Mouse (Mus musculus) hindbrain, embryonic 13.5 days (tissue): ENCODE measurements around the gene Anapc7. TPM values are rescaled to one million over a fixed set of nuclear protein-coding genes. Genes with fewer than 3 reads are reported as not detected.
A peak's percentile ranks its signal among the peaks of the same experiment; 100 is the strongest.

Experiments used
- ATAC-seq: fragments of 200-750 bp; cut with Nextera tagmentation; 2 replicates; pipeline ENCODE4 v1.8.0; 2017; ENCODE audit warnings: moderate TSS enrichment; ENCODE audit not compliant: low FRiP score
- H3K27ac ChIP-seq: fragments of 300-500 bp; sonication (generic); 2 replicates; pipeline ENCODE4 v1.5.1; 2015; ENCODE audit warnings: inconsistent platforms, mild to moderate bottlenecking, moderate library complexity
- H3K27me3 ChIP-seq: fragments of 300-500 bp; sonication (generic); 2 replicates; pipeline ENCODE4 v1.6.1; 2015; ENCODE audit warnings: mild to moderate bottlenecking, inconsistent platforms
- H3K36me3 ChIP-seq: fragments of 300-500 bp; sonication (generic); 2 replicates; pipeline ENCODE4 v1.6.1; 2015; ENCODE audit warnings: mild to moderate bottlenecking, inconsistent platforms
- H3K4me1 ChIP-seq: fragments of 300-500 bp; sonication (generic); replicated peaks from 2 replicates; pipeline ENCODE4 v1.6.1; 2015; ENCODE audit warnings: inconsistent platforms
- H3K4me2 ChIP-seq: fragments of 300-500 bp; sonication (generic); 2 replicates; pipeline ENCODE4 v1.6.1; 2015; ENCODE audit warnings: inconsistent platforms, mild to moderate bottlenecking, moderate library complexity
- H3K4me3 ChIP-seq: fragments of 300-500 bp; sonication (generic); 2 replicates; pipeline ENCODE4 v1.5.1; 2015; ENCODE audit warnings: mild to moderate bottlenecking, inconsistent platforms
- H3K9ac ChIP-seq: fragments of 300-500 bp; sonication (generic); 2 replicates; pipeline ENCODE4 v1.6.1; 2015; ENCODE audit warnings: mild to moderate bottlenecking, inconsistent platforms
- H3K9me3 ChIP-seq: fragments of 300-500 bp; sonication (generic); 2 replicates; pipeline ENCODE4 v1.6.1; 2016; ENCODE audit warnings: inconsistent platforms
- WGBS: fragments of 180-500 bp; shearing (Covaris S2); methylation state at CpG from one replicate; pipeline ENCODE4 v1.1.7; 2015; 5-methylcytosine and 5-hydroxymethylcytosine counted together
- polyA plus RNA-seq: library from polyadenylated mRNA; unstranded; fragments of >200 nt; fragmentation: Nextera tagmentation; extraction: Ambion mirVana; gene quantifications from 2 replicates; pipeline ENCODE4 v1.2.1, GENCODE M21; 2015

The Anapc7 gene
- polyA plus RNA-seq, 1 experiment from 2014 or later: 46.7 TPM

DNA sequence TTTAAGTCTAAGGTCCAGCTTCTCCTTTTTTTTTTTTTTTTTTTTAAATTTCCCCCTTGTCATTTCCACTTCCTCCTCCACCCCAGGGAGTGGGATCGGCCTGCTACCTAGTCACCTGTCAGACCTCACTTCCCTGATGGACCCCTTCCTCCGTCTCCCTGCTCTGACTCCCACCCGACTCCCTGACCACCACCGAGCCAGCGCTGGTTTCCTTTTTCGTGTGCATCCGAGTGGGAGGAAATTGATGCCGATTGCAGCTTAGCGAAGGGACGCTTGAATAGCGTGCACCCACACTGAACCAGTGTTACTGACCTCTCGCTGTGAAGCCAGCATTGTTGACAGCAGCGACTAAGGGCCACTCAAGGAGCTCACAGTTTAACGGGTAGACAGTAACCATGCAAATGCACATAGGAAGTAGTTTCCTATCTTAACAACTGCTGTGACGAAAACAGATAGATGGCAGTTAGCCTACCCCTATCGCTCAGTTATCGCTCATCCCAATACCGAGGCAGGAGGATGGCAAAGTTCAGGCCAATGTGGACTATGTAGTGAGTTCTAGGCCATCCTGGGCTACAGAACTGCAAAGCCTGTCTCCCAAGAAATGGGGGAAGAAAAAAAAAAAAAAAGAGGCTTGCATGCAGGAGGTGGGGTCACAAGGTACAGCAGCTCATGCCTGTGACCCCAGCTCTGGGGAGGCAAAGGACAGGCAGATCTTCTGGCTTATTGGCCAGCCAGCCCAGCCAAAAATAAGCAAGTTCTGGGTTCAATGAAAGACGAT, 29.1 kb upstream of the Anapc7 start:
- peak overlapping the region; percentile 91 for H3K9ac ChIP-seq
- H3K27ac ChIP-seq: peak overlapping the region; percentile 72
- peak overlapping the region; percentile 85 for H3K4me3 ChIP-seq
- H3K4me2 ChIP-seq: peak overlapping the region; percentile 83
- no peaks in the 10 kb centered on the region for H3K27me3 ChIP-seq
- H3K36me3 ChIP-seq: peaks cover 12% of the 10 kb centered on the region
- 17% methylated on average over 19 of the region's 19 CpGs for WGBS
- no peaks in the 10 kb centered on the region for H3K9me3 ChIP-seq
- ATAC-seq: peak; percentile 58; the same call in 1 of the 2 replicates
- H3K4me1 ChIP-seq: peaks cover 14% of the 10 kb centered on the region

DNA sequence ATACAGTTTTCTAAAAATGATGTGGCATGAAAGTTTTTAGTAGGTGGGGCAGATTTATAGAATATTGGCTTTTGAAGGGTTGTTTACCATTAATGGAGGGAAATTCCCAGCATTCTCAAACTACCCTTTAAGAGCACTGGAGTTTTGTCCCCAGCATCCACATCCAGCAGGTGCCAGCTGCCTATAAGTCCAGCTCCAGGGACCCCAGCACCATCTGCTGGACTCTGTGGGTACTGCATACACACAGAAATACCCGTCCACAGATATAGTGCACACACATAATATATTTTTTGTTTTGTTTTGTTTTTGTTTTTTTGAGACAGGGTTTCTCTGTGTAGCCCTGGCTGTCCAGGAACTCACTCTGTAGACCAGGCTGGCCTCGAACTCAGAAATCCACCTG, 27.6 kb upstream of the Anapc7 start:
- no peak for ATAC-seq
- Histone ChIP-seq H3K9me3 (no peaks in the 10 kb centered on the region), H3K4me2 (no peak overlapping the region), H3K9ac (no peak overlapping the region), H3K4me1 (peaks cover 14% of the 10 kb centered on the region), H3K27ac (no peak overlapping the region), H3K36me3 (peaks cover 20% of the 10 kb centered on the region), H3K4me3 (0 out of 2 replicates have a peak overlapping the region, but pooled peaks have one; percentile 0), H3K27me3 (no peaks in the 10 kb centered on the region)
- WGBS: 47% methylated on average over 2 of the region's 2 CpGs

DNA sequence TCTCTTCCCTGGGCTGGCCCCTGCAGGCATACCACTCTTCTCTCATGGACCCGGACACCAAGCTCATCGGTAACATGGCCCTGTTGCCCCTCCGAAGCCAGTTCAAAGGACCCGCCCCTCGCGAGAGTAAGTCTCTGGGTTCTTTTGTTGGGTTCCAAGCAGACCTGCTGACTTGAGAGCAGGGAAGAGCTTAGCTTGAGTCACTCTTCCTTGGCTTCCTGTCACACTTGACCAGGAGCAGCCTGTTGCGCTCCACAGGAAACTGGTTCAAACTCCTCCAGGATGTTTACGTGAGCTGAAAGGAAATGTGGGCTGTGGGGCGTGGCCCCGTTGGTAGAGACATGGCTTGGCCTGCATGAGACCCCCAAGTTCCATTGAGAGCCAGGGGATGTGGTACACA, 24.7 kb upstream of the Anapc7 start:
- no peaks in the 10 kb centered on the region for H3K27me3 ChIP-seq
- ATAC-seq: no peak
- peak overlapping the region; percentile 12; the same call in 1 of the 2 replicates for H3K27ac ChIP-seq
- peaks cover 40% of the 10 kb centered on the region for H3K36me3 ChIP-seq
- peaks cover 20% of the 10 kb centered on the region for H3K4me1 ChIP-seq
- no peaks in the 10 kb centered on the region for H3K9me3 ChIP-seq
- no peak overlapping the region for H3K4me3 ChIP-seq
- 92% methylated on average over 10 of the region's 10 CpGs for WGBS
- no peak overlapping the region for H3K4me2 ChIP-seq
- no peak overlapping the region for H3K9ac ChIP-seq

DNA sequence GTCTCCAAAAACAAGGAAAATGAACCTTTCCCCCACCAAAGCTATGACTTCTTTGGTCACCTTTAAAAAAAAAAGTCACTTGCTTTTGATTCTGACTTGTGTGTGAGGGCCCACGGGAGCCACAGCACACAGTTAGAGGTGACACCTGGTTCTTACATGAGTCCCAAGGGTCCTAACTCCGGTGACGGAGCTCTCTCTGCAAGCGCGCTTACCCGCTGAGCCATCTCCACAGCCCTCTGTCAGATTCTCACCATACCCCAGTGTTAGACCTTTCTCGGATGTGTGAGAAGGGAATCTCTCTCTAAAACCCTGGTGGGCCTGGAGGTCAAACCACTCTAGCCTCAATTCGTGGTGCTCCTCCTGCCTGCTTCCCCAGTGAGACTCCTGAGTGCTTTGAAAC, 24.0 kb upstream of the Anapc7 start:
- Histone ChIP-seq H3K4me1 (peaks cover 16% of the 10 kb centered on the region), H3K4me3 (no peak overlapping the region), H3K9ac (no peak overlapping the region), H3K9me3 (no peaks in the 10 kb centered on the region), H3K36me3 (peaks cover 47% of the 10 kb centered on the region), H3K4me2 (no peak overlapping the region), H3K27ac (no peak overlapping the region), H3K27me3 (no peaks in the 10 kb centered on the region)
- WGBS: 92% methylated on average over 8 of the region's 8 CpGs
- ATAC-seq: no peak

DNA sequence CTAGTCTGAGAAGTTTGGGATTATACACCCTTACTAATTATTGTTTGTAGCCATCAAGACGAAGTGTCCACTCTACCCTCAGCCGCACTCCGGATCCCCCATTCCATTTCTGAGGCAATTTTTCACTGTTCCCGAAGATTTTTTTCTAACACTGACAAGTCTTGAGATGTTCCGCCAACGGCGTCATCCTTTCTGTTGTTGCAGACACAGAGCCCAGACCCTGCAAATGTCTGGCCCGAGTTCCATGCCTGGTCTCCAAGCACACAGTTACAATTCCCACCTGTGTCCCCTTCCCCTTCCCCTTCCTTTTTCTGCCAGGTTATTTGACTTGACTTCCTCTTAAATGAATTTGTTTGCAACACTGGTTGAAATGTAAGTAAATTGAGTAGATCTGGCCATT, 21.6 kb upstream of the Anapc7 start:
- 92% methylated on average over 8 of the region's 8 CpGs for WGBS
- H3K27ac ChIP-seq: no peak overlapping the region
- H3K9me3 ChIP-seq: no peaks in the 10 kb centered on the region
- no peak overlapping the region for H3K4me3 ChIP-seq
- ATAC-seq: no peak
- H3K36me3 ChIP-seq: peaks cover 71% of the 10 kb centered on the region
- H3K9ac ChIP-seq: no peak overlapping the region
- H3K4me2 ChIP-seq: no peak overlapping the region
- H3K4me1 ChIP-seq: 0 out of 2 replicates have a peak, but pooled peaks cover 6% of the 10 kb centered on the region
- no peaks in the 10 kb centered on the region for H3K27me3 ChIP-seq

DNA sequence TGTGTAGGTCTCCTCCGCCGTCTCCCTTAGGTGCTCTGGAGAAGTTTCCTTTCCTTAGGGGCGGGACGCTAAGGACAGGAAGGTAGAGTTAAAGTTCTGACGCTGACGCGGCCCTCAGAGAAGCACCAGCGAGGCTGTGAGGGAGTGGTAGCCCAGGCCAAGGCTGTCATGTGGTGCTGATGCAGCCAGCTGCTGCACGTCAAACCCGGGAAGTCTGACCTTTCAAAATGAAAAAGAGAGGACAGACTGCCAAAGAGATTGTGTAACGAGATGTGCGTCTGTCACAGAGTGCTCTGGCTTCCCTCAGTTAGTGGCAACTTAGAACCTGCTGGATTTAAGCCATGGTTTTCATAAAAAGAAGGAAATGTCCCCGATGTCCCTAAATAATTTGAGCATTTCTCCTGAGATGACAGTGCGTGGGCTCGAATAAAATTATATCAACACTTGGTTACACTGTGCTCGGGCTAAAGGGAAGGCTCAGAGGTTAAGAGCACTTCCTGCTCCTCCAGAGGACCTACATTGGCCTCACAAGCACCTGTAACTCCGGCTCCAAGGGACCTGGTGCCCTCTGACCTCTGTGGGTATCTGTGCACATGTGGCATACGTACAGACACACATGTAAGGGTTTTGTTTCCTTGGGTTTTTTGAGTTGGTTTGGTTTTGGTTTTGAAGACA, 20.7 kb upstream of the Anapc7 start:
- Histone ChIP-seq H3K9ac (no peak overlapping the region), H3K4me3 (no peak overlapping the region), H3K36me3 (peaks cover 80% of the 10 kb centered on the region), H3K27ac (no peak overlapping the region), H3K4me2 (no peak overlapping the region), H3K9me3 (no peaks in the 10 kb centered on the region), H3K27me3 (no peaks in the 10 kb centered on the region), H3K4me1 (0 out of 2 replicates have a peak, but pooled peaks cover 6% of the 10 kb centered on the region)
- ATAC-seq: no peak
- WGBS: 86% methylated on average over 18 of the region's 18 CpGs

DNA sequence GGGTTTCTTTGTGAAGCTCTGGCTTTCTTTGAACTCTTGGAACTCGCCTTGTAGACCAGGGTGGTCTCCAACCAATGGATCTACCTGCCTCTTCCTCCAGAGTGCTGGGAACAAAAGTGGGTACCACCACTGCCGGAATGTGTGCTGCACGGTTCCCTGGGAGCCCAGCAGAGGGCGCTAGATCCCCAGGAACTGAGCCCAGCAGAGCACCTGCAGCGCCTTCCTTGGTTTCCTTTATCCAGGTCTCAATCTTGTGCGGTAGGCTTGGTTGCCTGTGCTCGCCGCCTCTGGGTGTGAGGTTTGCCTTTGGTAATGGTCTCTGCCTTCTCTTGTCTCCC, 20.2 kb upstream of the Anapc7 start:
- 20% methylated on average over 8 of the region's 8 CpGs for WGBS
- no peak overlapping the region for H3K4me3 ChIP-seq
- 0 out of 2 replicates have a peak, but pooled peaks cover 6% of the 10 kb centered on the region for H3K4me1 ChIP-seq
- H3K27me3 ChIP-seq: no peaks in the 10 kb centered on the region
- peaks cover 85% of the 10 kb centered on the region for H3K36me3 ChIP-seq
- no peak overlapping the region for H3K27ac ChIP-seq
- ATAC-seq: no peak
- H3K9ac ChIP-seq: no peak overlapping the region
- H3K9me3 ChIP-seq: no peaks in the 10 kb centered on the region
- no peak overlapping the region for H3K4me2 ChIP-seq

DNA sequence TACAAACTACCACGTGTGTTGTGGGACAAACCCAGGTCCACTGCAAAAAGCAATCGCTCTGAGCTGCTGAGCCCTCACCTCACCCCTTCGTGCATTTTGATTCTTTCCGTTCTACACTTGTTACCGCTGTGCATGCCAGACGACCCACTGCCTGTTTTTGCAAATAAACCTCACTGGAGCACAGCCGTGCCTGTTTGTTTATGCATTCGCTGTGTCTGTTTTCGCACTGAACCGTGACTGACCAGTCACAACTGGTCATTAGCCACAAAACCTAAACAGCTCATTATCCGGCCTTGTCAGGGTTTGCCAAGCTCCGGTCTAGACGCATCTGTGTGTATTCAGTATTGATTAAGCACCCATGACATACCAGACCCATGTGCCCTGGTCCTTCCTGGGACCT, 19.3 kb upstream of the Anapc7 start:
- Histone ChIP-seq H3K27ac (no peak overlapping the region), H3K36me3 (peaks cover 85% of the 10 kb centered on the region)

DNA sequence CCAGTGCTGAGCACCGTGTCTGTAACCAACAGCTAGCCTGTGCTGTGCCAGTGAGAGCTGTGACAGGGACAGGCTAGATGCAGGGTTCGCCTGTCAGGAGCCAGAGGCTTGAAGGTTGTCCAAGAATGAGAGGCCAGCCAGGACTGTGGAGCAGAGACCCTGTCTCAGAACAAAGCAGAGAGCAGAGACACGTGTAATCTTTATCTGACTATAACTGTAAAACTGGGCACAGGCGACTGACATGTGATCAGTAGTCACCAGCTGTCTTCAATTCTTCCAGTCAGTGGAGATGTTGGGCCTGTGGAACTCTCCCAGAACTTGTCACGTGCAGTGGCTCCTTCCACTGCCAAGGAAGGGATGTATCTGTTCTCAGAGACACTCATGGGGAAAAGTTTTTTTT, 18.7 kb upstream of the Anapc7 start:
- H3K4me1 ChIP-seq: 0 out of 2 replicates have a peak, but pooled peaks cover 6% of the 10 kb centered on the region
- WGBS: 88% methylated on average over 5 of the region's 5 CpGs
- H3K9me3 ChIP-seq: no peaks in the 10 kb centered on the region
- no peak overlapping the region for H3K4me3 ChIP-seq
- no peak overlapping the region for H3K4me2 ChIP-seq
- peak overlapping the region; percentile 23; the same call in 1 of the 2 replicates for H3K27ac ChIP-seq
- peaks cover 85% of the 10 kb centered on the region for H3K36me3 ChIP-seq
- no peaks in the 10 kb centered on the region for H3K27me3 ChIP-seq
- no peak for ATAC-seq
- H3K9ac ChIP-seq: peak overlapping the region; percentile 35; the same call in 1 of the 2 replicates

More for the DNA sequence above, 19.3 kb upstream of the Anapc7 start:
- H3K4me3 ChIP-seq: no peak overlapping the region
- 80% methylated on average over 13 of the region's 13 CpGs for WGBS
- H3K27me3 ChIP-seq: no peaks in the 10 kb centered on the region
- H3K9me3 ChIP-seq: no peaks in the 10 kb centered on the region
- 0 out of 2 replicates have a peak, but pooled peaks cover 6% of the 10 kb centered on the region for H3K4me1 ChIP-seq
- no peak for ATAC-seq
- H3K4me2 ChIP-seq: no peak overlapping the region
- peak overlapping the region; percentile 35; the same call in 1 of the 2 replicates for H3K9ac ChIP-seq

DNA sequence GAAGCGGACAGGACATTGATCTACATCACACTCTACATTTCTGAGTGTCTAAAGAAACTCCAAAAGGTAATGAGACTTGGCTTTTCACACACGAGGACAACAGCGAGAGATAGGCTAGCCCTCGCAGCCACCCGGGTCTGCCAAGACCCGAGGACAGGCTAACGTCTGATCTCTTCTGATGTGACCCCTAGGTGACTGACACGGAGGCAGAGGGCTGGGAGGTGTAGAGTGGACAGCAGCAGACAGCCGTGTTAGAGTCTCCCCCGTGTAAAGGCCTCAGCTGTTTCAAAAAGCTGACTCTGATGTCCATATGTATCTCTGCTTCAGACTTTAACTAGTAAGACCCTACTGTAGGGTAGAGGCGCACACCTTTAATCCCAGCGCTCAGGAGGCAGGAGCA, 18.1 kb upstream of the Anapc7 start:
- ATAC-seq: no peak
- Histone ChIP-seq H3K36me3 (peaks cover 80% of the 10 kb centered on the region), H3K4me2 (no peak overlapping the region), H3K9me3 (no peaks in the 10 kb centered on the region), H3K4me1 (0 out of 2 replicates have a peak, but pooled peaks cover 6% of the 10 kb centered on the region), H3K4me3 (no peak overlapping the region), H3K9ac (no peak overlapping the region), H3K27me3 (no peaks in the 10 kb centered on the region), H3K27ac (no peak overlapping the region)
- 93% methylated on average over 12 of the region's 12 CpGs for WGBS

DNA sequence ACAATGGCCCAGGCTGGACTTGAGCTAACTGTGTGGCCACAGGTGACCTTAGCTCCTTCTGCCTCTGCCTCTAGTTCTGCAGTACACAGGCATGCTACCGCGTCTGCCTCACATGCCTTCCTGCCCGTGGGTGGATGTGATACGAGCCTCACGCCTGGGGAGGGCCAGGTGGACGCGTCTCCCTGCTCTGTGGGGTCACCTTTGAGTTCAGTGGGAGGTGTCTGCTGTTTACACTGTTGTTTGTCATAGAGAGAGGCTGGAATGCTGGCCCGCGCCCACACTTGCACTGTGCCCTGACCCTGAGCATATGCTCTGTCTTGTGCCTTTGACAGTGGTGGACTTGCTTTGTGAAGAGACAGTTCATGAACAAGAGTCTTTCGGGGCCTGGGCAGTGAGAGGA, 16.0 kb upstream of the Anapc7 start:
- Histone ChIP-seq H3K4me2 (no peak overlapping the region), H3K4me3 (no peak overlapping the region), H3K4me1 (0 out of 2 replicates have a peak, but pooled peaks cover 6% of the 10 kb centered on the region), H3K27me3 (no peaks in the 10 kb centered on the region), H3K9ac (no peak overlapping the region), H3K27ac (no peak overlapping the region), H3K9me3 (no peaks in the 10 kb centered on the region), H3K36me3 (peaks cover 73% of the 10 kb centered on the region)
- no peak for ATAC-seq
- WGBS: 93% methylated on average over 10 of the region's 10 CpGs

DNA sequence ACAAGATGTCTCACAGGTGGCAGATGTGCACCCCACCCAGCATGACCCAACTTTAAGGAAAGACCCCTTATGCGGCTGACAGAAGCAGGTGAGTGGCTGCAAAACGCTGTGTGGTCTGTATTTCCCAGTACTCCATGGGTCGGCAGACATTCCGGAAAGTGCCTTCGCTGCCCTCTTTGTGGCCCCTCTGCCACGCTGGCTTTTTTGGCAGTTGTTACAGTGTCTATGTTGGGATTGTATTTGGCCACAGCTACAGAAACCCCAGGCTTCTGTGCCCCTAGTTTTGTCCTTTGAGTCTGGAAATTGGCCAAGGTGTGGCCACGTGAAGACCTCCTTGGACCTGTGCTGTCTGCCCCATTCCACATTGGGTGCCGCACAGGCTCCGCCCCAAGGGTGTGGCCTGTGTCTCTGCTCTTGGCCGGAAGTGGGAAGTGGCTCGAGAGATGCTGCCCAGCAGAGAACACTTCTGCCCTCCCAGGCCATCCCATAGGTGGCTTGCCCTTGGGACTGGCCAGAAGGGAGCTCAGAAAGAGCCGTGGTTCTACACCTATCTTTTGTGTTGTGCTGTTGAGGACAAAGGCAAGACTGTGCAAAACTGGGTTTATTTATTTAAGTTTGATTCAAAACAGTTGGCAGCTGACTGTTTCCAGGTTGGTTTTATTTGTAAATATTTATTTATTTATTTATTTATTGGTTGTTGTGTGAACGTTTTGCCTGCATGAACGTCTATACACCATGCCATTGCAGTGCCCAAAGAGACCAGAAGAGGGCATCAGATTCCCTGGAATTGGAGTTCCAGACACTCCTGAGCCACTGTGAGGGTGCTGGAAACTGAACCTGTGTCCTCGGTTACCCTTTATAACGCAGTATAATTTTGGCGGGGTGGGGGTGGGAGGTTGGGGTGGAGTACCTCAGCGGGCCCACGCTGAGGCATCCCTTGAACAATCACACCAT, 11.5 kb upstream of the Anapc7 start:
- no peaks in the 10 kb centered on the region for H3K4me1 ChIP-seq
- no peak overlapping the region for H3K4me2 ChIP-seq
- WGBS: 88% methylated on average over 19 of the region's 19 CpGs

More for the DNA sequence above, 11.5 kb upstream of the Anapc7 start:
- H3K9ac ChIP-seq: no peak overlapping the region
- no peak overlapping the region for H3K27ac ChIP-seq
- no peaks in the 10 kb centered on the region for H3K9me3 ChIP-seq
- no peaks in the 10 kb centered on the region for H3K27me3 ChIP-seq
- H3K36me3 ChIP-seq: peaks cover 36% of the 10 kb centered on the region
- ATAC-seq: no peak
- no peak overlapping the region for H3K4me3 ChIP-seq
